Mouse (Mus musculus) MEL (cell line): ENCODE data around the gene Fancc. TPM values are rescaled to one million over a fixed set of nuclear protein-coding genes. Genes with fewer than 3 reads are reported as not detected.

Experiments
- DNase-seq: peaks from one replicate; pipeline ENCODE4 v3.0.0; 2011; ENCODE audit warnings: low read depth, low spot score
- H3K27ac ChIP-seq: 2 replicates; pipeline ENCODE4 v1.5.1; 2012; ENCODE audit warnings: low read depth, mild to moderate bottlenecking, control low read depth, low read length, moderate library complexity; ENCODE audit not compliant: control insufficient read depth
- H3K27me3 ChIP-seq, 2 experiments: fragments of 150-350 bp in 1 of 2; sonication (generic) in 1 of 2; 2 replicates each; pipeline ENCODE4 v1.6.1; 2012; ENCODE audit warnings: low read length in 2 of 2, mild to moderate bottlenecking in 2 of 2, improper control_type of control experiment in 1 of 2, moderate library complexity in 1 of 2; ENCODE audit not compliant: insufficient read depth in 2 of 2, control insufficient read depth in 1 of 2
- H3K36me3 ChIP-seq, 2 experiments: 2 replicates each; pipeline ENCODE4 v1.6.1; 2012 to 2014; ENCODE audit warnings: low read length in 2 of 2, improper control_type of control experiment in 1 of 2, inconsistent platforms in 1 of 2, mild to moderate bottlenecking in 1 of 2; ENCODE audit not compliant: insufficient read depth in 2 of 2, control insufficient read depth in 1 of 2
- H3K4me1 ChIP-seq, 2 experiments: fragments of 150-350 bp in 1 of 2; sonication (generic) in 1 of 2; 2 replicates each; pipeline ENCODE4 v1.6.1; 2012; ENCODE audit warnings: low read length in 2 of 2, improper control_type of control experiment in 1 of 2, mild to moderate bottlenecking in 1 of 2; ENCODE audit not compliant: insufficient read depth in 2 of 2, control insufficient read depth in 1 of 2
- H3K4me3 ChIP-seq, 2 experiments: fragments of 150-350 bp in 1 of 2; sonication (generic) in 1 of 2; 2 replicates each; pipeline ENCODE4 v1.5.1; 2012; ENCODE audit warnings: low read depth in 2 of 2, low read length in 2 of 2, mild to moderate bottlenecking in 2 of 2, moderate library complexity in 2 of 2, control low read depth in 1 of 2, improper control_type of control experiment in 1 of 2; ENCODE audit not compliant: control insufficient read depth in 1 of 2, insufficient read depth in 1 of 2
- H3K79me2 ChIP-seq: 2 replicates; pipeline ENCODE4 v1.6.1; 2012; ENCODE audit warnings: mild to moderate bottlenecking, low read length, moderate library complexity; ENCODE audit not compliant: control insufficient read depth, poor library complexity, insufficient read depth
- H3K9ac ChIP-seq: 2 replicates; pipeline ENCODE4 v1.6.1; 2012; ENCODE audit warnings: low read depth, mild to moderate bottlenecking, control low read depth, low read length, moderate library complexity; ENCODE audit not compliant: control insufficient read depth, poor library complexity, severe bottlenecking
- H3K9me3 ChIP-seq: fragments of 150-350 bp; sonication (generic); replicated peaks from 2 replicates; pipeline ENCODE4 v1.6.1; 2012; ENCODE audit warnings: mild to moderate bottlenecking, low read length, improper control_type of control experiment, moderate library complexity; ENCODE audit not compliant: insufficient read depth
- CTCF ChIP-seq, 3 experiments: IDR thresholded peaks in 2 of 3; conservative IDR thresholded peaks in 1 of 3; 2 replicates each; pipeline ENCODE4 v1.5.1; 2011 to 2012; ENCODE audit warnings: low read length in 3 of 3, low read depth in 2 of 3, mild to moderate bottlenecking in 2 of 3, improper control_type of control experiment in 1 of 3, inconsistent platforms in 1 of 3, mixed read lengths in 1 of 3, moderate library complexity in 1 of 3; ENCODE audit not compliant: control insufficient read depth in 1 of 3, insufficient read depth in 1 of 3, poor library complexity in 1 of 3, severe bottlenecking in 1 of 3
- ELF1 ChIP-seq: IDR thresholded peaks from 2 replicates; pipeline ENCODE4 v1.6.1; 2014; ENCODE audit warnings: low read depth, mild to moderate bottlenecking, inconsistent platforms, low read length, improper control_type of control experiment, moderate library complexity
- EP300 ChIP-seq, 2 experiments: IDR thresholded peaks; 2 replicates each; pipeline ENCODE4 v1.6.1; 2011; ENCODE audit warnings: improper control_type of control experiment in 2 of 2, low read length in 2 of 2, low read depth in 1 of 2, mild to moderate bottlenecking in 1 of 2
- HCFC1 ChIP-seq: IDR thresholded peaks from 2 replicates; pipeline ENCODE4 v1.6.1; 2012; ENCODE audit warnings: low read depth, mild to moderate bottlenecking, inconsistent platforms, low read length, improper control_type of control experiment, moderate library complexity
- KAT2A ChIP-seq: conservative IDR thresholded peaks from 2 replicates; pipeline ENCODE4 v1.6.1; 2012; ENCODE audit warnings: low read depth, low read length, improper control_type of control experiment, inconsistent platforms
- MYB ChIP-seq: IDR thresholded peaks from 2 replicates; pipeline ENCODE4 v1.6.1; 2011; ENCODE audit warnings: mild to moderate bottlenecking, low read depth, low read length, improper control_type of control experiment
- MYC ChIP-seq: IDR thresholded peaks from 2 replicates; pipeline ENCODE4 v1.6.1; 2011; ENCODE audit warnings: low read depth, mild to moderate bottlenecking, low read length, improper control_type of control experiment, moderate library complexity
- NELFE ChIP-seq: IDR thresholded peaks from 2 replicates; pipeline ENCODE4 v1.6.1; 2011; ENCODE audit warnings: low read depth, low read length, improper control_type of control experiment
- NRF1 ChIP-seq: IDR thresholded peaks from 2 replicates; pipeline ENCODE4 v1.6.1; 2014; ENCODE audit warnings: low read depth, mild to moderate bottlenecking, inconsistent platforms, low read length, improper control_type of control experiment, moderate library complexity; ENCODE audit not compliant: poor library complexity, insufficient read depth, severe bottlenecking
- POLR2A ChIP-seq, 2 experiments: IDR thresholded peaks; 2 replicates each; pipeline ENCODE4 v1.6.1; 2011 to 2012; ENCODE audit warnings: low read length in 2 of 2, mild to moderate bottlenecking in 2 of 2, control low read depth in 1 of 2, improper control_type of control experiment in 1 of 2, low read depth in 1 of 2, moderate library complexity in 1 of 2; ENCODE audit not compliant: control insufficient read depth in 1 of 2, insufficient read depth in 1 of 2, poor library complexity in 1 of 2
- POLR2AphosphoS2 ChIP-seq: IDR thresholded peaks from 2 replicates; pipeline ENCODE4 v1.6.1; 2011; ENCODE audit warnings: low read length, improper control_type of control experiment
- POLR2AphosphoS5 ChIP-seq: IDR thresholded peaks from 2 replicates; pipeline ENCODE4 v1.6.1; 2012; ENCODE audit warnings: low read depth, borderline replicate concordance, mild to moderate bottlenecking, inconsistent platforms, low read length, moderate library complexity, mixed read lengths
- RAD21 ChIP-seq: IDR thresholded peaks from 2 replicates; pipeline ENCODE4 v1.6.1; 2011; ENCODE audit warnings: mild to moderate bottlenecking, low read depth, low read length, improper control_type of control experiment
- RCOR1 ChIP-seq: IDR thresholded peaks from 2 replicates; pipeline ENCODE4 v1.6.1; 2012; ENCODE audit warnings: low read depth, mild to moderate bottlenecking, inconsistent platforms, low read length, improper control_type of control experiment
- TAL1 ChIP-seq: IDR thresholded peaks from 2 replicates; pipeline ENCODE4 v1.6.1; 2012; ENCODE audit warnings: mild to moderate bottlenecking, inconsistent platforms, low read length, moderate library complexity, mixed read lengths
- TBP ChIP-seq: IDR thresholded peaks from 2 replicates; pipeline ENCODE4 v1.8.0; 2011; ENCODE audit warnings: low read depth, low read length, improper control_type of control experiment
- UBTF ChIP-seq: IDR thresholded peaks from 2 replicates; pipeline ENCODE4 v1.6.1; 2012; ENCODE audit warnings: low read depth, mild to moderate bottlenecking, inconsistent platforms, low read length, improper control_type of control experiment, moderate library complexity, borderline replicate concordance; ENCODE audit not compliant: insufficient read depth
- USF1 ChIP-seq: IDR thresholded peaks from 2 replicates; pipeline ENCODE4 v1.6.1; 2014; ENCODE audit warnings: low read depth, mild to moderate bottlenecking, inconsistent platforms, low read length, improper control_type of control experiment, moderate library complexity
- ZC3H11A ChIP-seq: IDR thresholded peaks from 2 replicates; pipeline ENCODE4 v1.6.1; 2012; ENCODE audit warnings: low read depth, mild to moderate bottlenecking, inconsistent platforms, low read length, improper control_type of control experiment
- ZMIZ1 ChIP-seq: IDR thresholded peaks from 2 replicates; pipeline ENCODE4 v1.6.1; 2012; ENCODE audit warnings: low read depth, mild to moderate bottlenecking, inconsistent platforms, low read length, improper control_type of control experiment, moderate library complexity
- ZNF384 ChIP-seq: IDR thresholded peaks from 2 replicates; pipeline ENCODE4 v1.6.1; 2012; ENCODE audit warnings: low read depth, mild to moderate bottlenecking, inconsistent platforms, low read length, improper control_type of control experiment
- polyA plus RNA-seq, 2 experiments: library from polyadenylated mRNA; stranded (reverse) in 1 of 2; unstranded in 1 of 2; fragments of >175 nt in 1 of 2; fragments of >200 nt in 1 of 2; gene quantifications; 2 replicates each; pipeline versions ENCODE4 v1.2.1 to v1.2.4; 2012; ENCODE audit warnings: low replicate concordance in 2 of 2, low read depth in 1 of 2; ENCODE audit not compliant: insufficient read length in 2 of 2, insufficient read depth in 1 of 2, missing spikeins in 1 of 2
- total RNA-seq: library from RNA; depleted of rRNA; stranded (reverse); fragments of 300-350 nt; gene quantifications from 2 replicates; pipeline ENCODE4 v1.2.3, GENCODE M21; 2012

Gene Fancc
- total and polyA plus RNA-seq, 3 experiments = 4.0 to 5.5 TPM; not detected in 1

- H3K9ac ChIP-seq = no peak overlapping the region
- no peak overlapping the region for H3K27ac ChIP-seq
- no peak overlapping the region for H3K4me3 ChIP-seq
- no peak for DNase-seq
- peaks cover 0 to 2% of the 10 kb centered on the region in 2 experiments; a peak in 1 of 4 replicates for H3K4me1 ChIP-seq
- no peak for TF ChIP-seq HCFC1
- H3K79me2 ChIP-seq = no peaks in the 10 kb centered on the region; the same call in 1 of the 2 replicates
- no peaks in the 10 kb centered on the region for H3K27me3 ChIP-seq
- no peaks in the 10 kb centered on the region for H3K9me3 ChIP-seq
- peaks cover 0 to 6% of the 10 kb centered on the region in 2 experiments; a peak in 2 of 4 replicates for H3K36me3 ChIP-seq
Observed at GRCm38 (mm10) chr13:63421225-63421624, 75.9 kb downstream of the Fancc start.

DNA sequence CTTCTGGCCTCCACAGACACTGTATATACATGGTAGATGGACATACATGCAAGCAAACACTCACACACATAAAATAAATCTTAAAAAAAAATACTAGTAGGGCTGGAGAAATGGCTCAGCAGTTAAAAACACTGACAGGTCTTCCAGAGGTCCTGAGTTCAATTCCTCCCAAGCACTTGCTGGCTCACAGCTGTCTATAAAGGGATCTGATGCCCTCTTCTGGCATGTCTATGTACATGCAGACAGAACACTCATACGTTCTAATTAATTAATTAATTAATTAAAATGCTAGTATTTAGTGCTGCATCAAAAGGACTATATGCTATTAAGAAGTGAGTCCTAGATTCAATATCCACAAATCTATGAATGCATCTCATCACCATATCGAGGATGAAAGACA is 78.9 kb downstream of the Fancc start:
- no peak for TF ChIP-seq ELF1
- 0 out of 6 replicates have a peak, but pooled peaks of 1 of the 3 experiments have one; percentile 10 for TF ChIP-seq CTCF (IDR thresholded peaks at IDR 0.05 in 2 of 3, conservative IDR thresholded peaks at IDR 0.05 in 1 of 3; ENCODE audit: control insufficient read depth in 1 of 3, insufficient read depth in 1 of 3, low read depth in 2 of 3, low read length in 3 of 3, poor library complexity in 1 of 3, severe bottlenecking in 1 of 3)
- TF ChIP-seq ZMIZ1 = no peak
- TF ChIP-seq NRF1 = no peak
- no peak for TF ChIP-seq ZNF384
- peak; percentile 7; the same call in 1 of the 2 replicates for TF ChIP-seq RAD21
- TF ChIP-seq KAT2A = no peak
- TF ChIP-seq POLR2AphosphoS5 = no peak
- Histone ChIP-seq H3K9ac (no peak overlapping the region), H3K27me3 (no peaks in the 10 kb centered on the region), H3K79me2 (no peaks in the 10 kb centered on the region; the same call in 1 of the 2 replicates), H3K27ac (no peak overlapping the region), H3K36me3 (peaks cover 0 to 6% of the 10 kb centered on the region in 2 experiments; a peak in 2 of 4 replicates), H3K4me1 (peaks cover 0 to 2% of the 10 kb centered on the region in 2 experiments; a peak in 1 of 4 replicates), H3K4me3 (no peak overlapping the region), H3K9me3 (no peaks in the 10 kb centered on the region)
- DNase-seq = no peak

- Histone ChIP-seq H3K9me3 (no peaks in the 10 kb centered on the region), H3K36me3 (peaks cover 0 to 11% of the 10 kb centered on the region in 2 experiments; a peak in 2 of 4 replicates), H3K79me2 (no peaks in the 10 kb centered on the region), H3K4me1 (peaks cover 2 to 9% of the 10 kb centered on the region in 2 experiments; a peak in 3 of 4 replicates), H3K4me3 (no peak overlapping the region), H3K9ac (no peak overlapping the region), H3K27ac (no peak overlapping the region), H3K27me3 (no peaks in the 10 kb centered on the region)
- no peak for DNase-seq
- TF ChIP-seq EP300 (IDR thresholded peaks at IDR 0.05; ENCODE audit: low read depth in 1 of 2, low read length in 2 of 2) (no peak), UBTF (no peak), MYC (no peak), RCOR1 (no peak), POLR2AphosphoS2 (no peak), USF1 (no peak), POLR2A (IDR thresholded peaks at IDR 0.05; ENCODE audit: control insufficient read depth in 1 of 2, insufficient read depth in 1 of 2, low read depth in 1 of 2, low read length in 2 of 2, poor library complexity in 1 of 2) (no peak), NELFE (no peak), TAL1 (no peak), ZC3H11A (no peak), ELF1 (no peak), TBP (no peak), MYB (no peak)
Observed at GRCm38 (mm10) chr13:63416824-63417223, 80.3 kb downstream of the Fancc start.
